Comparison of ENCODE assay signal across 12 mouse cellular contexts in the genomic region with DNA sequence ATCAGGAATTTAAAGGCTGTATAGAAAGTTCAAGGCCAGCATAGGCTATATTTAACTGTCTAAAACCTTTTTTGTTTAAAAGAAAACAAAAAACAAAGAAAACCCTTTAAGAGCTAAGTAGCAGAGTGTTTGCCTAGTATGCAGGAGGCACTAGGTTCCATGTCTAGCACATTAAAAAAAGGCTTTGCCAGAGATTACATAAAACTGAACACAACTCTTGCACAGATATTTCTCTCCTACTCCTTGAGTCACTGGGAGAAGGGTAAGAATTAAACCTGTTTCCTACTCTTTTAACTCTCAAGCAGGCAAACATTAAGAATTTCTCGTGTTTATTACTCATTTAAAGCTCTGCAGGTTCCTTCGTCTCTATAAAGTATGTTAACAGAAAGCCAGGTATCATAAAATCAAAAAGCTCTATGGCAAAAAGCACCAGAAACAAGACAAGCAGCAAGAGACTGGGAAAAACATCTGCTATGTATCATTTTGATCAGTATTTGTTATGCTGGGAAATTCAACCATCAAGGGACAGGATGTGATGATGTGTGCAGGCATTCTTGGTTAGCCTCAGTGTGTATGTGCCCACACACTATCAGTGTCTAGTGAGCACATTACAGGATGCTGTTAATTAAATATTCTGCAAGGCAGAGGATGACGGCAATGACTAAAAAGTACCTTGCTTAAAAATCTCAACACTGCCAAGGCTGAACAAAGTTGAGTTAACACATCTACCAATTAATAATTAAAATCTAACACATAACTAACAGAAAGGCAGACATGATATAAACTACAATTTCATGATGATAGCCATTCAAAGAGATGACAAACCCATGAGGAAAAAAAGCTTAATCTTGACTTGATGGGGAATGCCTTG. TPM values are rescaled to one million over a fixed set of nuclear protein-coding genes. Genes with fewer than 3 reads are reported as not detected.
A peak's percentile ranks its signal among the peaks of the same experiment; 100 is the strongest.
DNase-seq lines count a peak whose midpoint lies in the region; TF ChIP-seq lines count a peak whose summit lies in the region.
"Had no signal": no experiment of that assay in that cellular context is flagged by ENCODE, and none has a peak within 500 bp of the region (broad histone marks: within the 10 kb centered on the region; RNA-seq: fewer than 3 reads in every experiment).

No protein-coding gene starts in this region.

- H3K4me3 ChIP-seq in left cerebral cortex, adult 2 months = no peak overlapping the region
- H3K4me3 ChIP-seq: embryonic facial prominence, embryonic 15.5 days; heart, embryonic 13.5 days; liver, embryonic 13.5 days had no signal

- no peak for DNase-seq in left cerebral cortex, adult 2 months (ENCODE audit: extremely low spot score in 1 of 2, low spot score in 2 of 2)
- no peak for DNase-seq in left cerebral cortex, postnatal 36 days (ENCODE audit: low spot score in 2 of 2)
- DNase-seq in CD4-positive helper T cell, adult 2 months (ENCODE audit: low read depth, low spot score) = peak; percentile 86
- peak; percentile 45 for DNase-seq in MN1 (ENCODE audit: low spot score)
- DNase-seq in induced T-regulatory cell, adult 2 months (ENCODE audit: low read depth) = peak; percentile 84
- no peak for DNase-seq in adrenal gland, adult 8-10 months
- DNase-seq in neural tube, embryonic 10.5 days (ENCODE audit: extremely low spot score, low spot score) = no peak
- DNase-seq: cerebellum, adult 9-11 months; layer of hippocampus, postnatal 36 days; liver, embryonic 13.5 days had no signal

- TF ChIP-seq CTCF in left cerebral cortex, adult 2 months (IDR thresholded peaks at IDR 0.05) = no peak

- H3K27ac ChIP-seq in left cerebral cortex, adult 2 months = peak overlapping the region; percentile 24
- H3K27ac ChIP-seq: embryonic facial prominence, embryonic 15.5 days; heart, embryonic 13.5 days; liver, embryonic 13.5 days had no signal

- intact Hi-C loops in left cerebral cortex, adult 2 months (cut with DNase I) = no loop called here
- intact Hi-C loops in left cerebral cortex, postnatal 36 days (cut with DNase I) = no loop called here

RNA-seq across cellular contexts. Expression of gene Ccl25, which starts 11.5 kb away (rescaled TPM):
- 10 to 100 TPM; 21.9 to 22.8 TPM for total RNA-seq in left cerebral cortex, adult 2 months (2021)
- 10 to 100 TPM; 14.7 to 32.5 TPM for total RNA-seq in left cerebral cortex, postnatal 36 days (2021)
- total RNA-seq in adrenal gland, adult 8-10 months (2022) = 10 to 100 TPM; 16.2 to 23.5 (median 16.9) TPM

RNA-seq across cellular contexts. Expression of gene Elavl1, which starts 11.7 kb away (rescaled TPM):
- total RNA-seq in left cerebral cortex, adult 2 months (2021) = 10 to 100 TPM; 74.1 to 77.4 TPM
- total RNA-seq in left cerebral cortex, postnatal 36 days (2021) = 10 to 100 TPM; 67.1 to 79.3 TPM
- 100 to 1,000 TPM in 1 of 4 experiments, 10 to 100 TPM in 3; 77.7 to 108 (median 85.4) TPM for total RNA-seq in adrenal gland, adult 8-10 months (2022)

RNA-seq across cellular contexts. Expression of gene Timm44, which starts 37.8 kb away (rescaled TPM):
- 10 to 100 TPM; 66.1 to 72.6 TPM for total RNA-seq in left cerebral cortex, adult 2 months (2021)
- total RNA-seq in left cerebral cortex, postnatal 36 days (2021) = 10 to 100 TPM; 58.9 to 75.6 TPM
- total RNA-seq in adrenal gland, adult 8-10 months (2022) = 100 to 1,000 TPM in 2 of 4 experiments, 10 to 100 TPM in 2; 89.7 to 126 (median 102) TPM

RNA-seq across cellular contexts. Expression of gene Ctxn1, which starts 54.4 kb away (rescaled TPM):
- total RNA-seq in left cerebral cortex, adult 2 months (2021) = 100 to 1,000 TPM; 581 to 590 TPM
- 100 to 1,000 TPM; 599 to 686 TPM for total RNA-seq in left cerebral cortex, postnatal 36 days (2021)
- total RNA-seq in adrenal gland, adult 8-10 months (2022) = 10 to 100 TPM in 2 of 4 experiments, 1 to 10 TPM in 2; 6.9 to 13.5 (median 11.0) TPM

Comparison
In these comparisons a context has a peak if more than half of its experiments do, and no peak if none do; other contexts are left out.
1. DNase-seq: peak in CD4-positive helper T cell, adult 2 months (single experiment), MN1 (single experiment) and induced T-regulatory cell, adult 2 months (single experiment); none in left cerebral cortex, adult 2 months (0 of 2), left cerebral cortex, postnatal 36 days (0 of 2), adrenal gland, adult 8-10 months (single experiment) and neural tube, embryonic 10.5 days (single experiment).